Mouse (Mus musculus): ENCODE measurements around the gene Map4.

Gene Map4

DNA sequence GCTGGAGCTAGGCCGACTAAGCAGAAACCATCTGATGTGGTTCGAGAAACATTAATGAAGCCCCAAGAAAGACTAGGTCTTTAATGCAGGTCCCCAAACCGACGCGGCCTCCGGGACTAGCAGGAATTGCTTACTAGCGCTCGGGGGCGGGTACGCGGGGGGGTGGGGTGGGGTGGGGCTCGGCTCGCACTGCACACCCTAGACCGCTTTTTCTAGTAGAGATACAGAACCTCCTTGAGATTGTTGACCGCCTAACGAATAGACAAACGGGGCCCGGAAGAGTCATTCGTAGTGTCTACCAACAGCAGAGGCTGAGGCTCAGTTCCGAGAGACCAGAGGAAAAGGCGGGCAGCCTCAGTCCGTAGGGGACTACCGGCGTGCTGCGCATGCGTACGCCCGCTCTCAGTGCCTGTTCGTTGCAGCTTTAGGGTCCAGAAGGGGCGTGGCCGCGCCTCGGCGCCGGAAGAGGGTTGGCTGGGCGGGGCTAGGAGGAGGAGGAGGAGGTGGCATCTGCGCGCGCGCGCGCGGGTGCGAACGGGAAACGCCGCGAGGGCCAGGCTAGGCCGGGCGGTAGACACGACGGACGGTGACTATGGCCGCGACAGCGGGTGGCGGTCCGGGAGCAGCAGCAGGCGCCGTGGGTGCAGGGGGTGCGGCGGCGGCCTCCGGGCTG is 200.4 kb downstream of the Map4 start:
- peak; percentile 99 for DNase-seq (ENCODE audit: low spot score)

DNA sequence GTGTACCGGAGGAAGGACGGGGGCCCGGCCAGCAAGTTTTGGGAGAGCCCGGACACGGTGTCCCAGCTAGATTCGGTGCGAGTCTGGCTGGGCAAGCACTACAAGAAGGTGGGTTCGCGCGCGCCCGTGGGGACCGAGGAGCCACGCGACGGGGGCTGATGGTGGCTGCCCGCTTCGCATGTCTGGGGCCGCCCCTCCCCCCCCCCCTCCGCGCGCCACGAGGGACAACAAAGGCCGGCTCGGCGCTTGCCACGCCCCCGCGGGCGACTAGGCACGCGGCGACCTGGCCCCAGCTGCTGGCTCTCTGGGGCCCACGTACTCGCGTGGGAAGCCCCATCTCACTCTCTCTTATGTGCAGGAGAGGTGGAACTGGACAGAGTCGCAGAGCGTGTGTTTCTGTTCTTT is 200.9 kb downstream of the Map4 start:
- DNase-seq (ENCODE audit: low spot score), result no peak

DNA sequence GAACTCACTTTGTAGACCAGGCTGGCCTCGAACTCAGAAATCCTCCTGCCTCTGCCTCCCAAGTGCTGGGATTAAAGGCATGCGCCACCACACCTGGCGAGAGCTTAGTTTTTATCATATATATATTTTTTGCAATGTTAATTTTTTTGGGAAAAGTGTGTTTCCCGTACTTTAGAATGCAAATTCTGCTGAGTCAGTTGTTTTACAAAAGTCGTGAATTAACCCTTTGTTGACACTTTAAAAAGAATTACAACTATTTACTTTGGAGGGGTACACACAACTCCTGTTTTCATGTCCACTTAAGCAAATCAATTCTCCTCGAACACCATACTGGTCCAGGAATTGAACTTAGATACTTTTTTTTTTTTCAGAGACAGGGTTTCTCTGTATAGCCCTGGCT is 201.7 kb downstream of the Map4 start:
- no peak for DNase-seq (ENCODE audit: low spot score)

Data from c-Kit-positive CD71-positive TER-119-positive erythroid progenitor cells, embryonic 14.5 days (primary cell).